Mouse (Mus musculus): ENCODE data around the gene Gabrr2. TPM values are rescaled to one million over a fixed set of nuclear protein-coding genes. Genes with fewer than 3 reads are reported as not detected.

The Gabrr2 gene
- total RNA-seq, 1 experiment from 2014 or later, result 0.81 TPM

- ATAC-seq (ENCODE audit: extremely low read depth, insufficient number of reproducible peaks, low FRiP score, poor library complexity, severe bottlenecking), result no peak
Observed at GRCm38 (mm10) chr4:33125409-33126084, 62.7 kb downstream of the Gabrr2 start.

- no peak for ATAC-seq (ENCODE audit: extremely low read depth, insufficient number of reproducible peaks, low FRiP score, poor library complexity, severe bottlenecking)
Observed at GRCm38 (mm10) chr4:33132221-33132620, 69.4 kb downstream of the Gabrr2 start, which contains the start of gene Gabrr1. Gene Gabrr1, plus strand, starts transcription at chr4:33132521.

Other genes starting within 250 kb of the Gabrr2 start
- gene Ankrd6, start 112.2 kb upstream of the Gabrr2 start, total RNA-seq (2017), result not detected in 2 replicates
- gene Rragd, start 80.0 kb upstream of the Gabrr2 start, total RNA-seq (2017), result 1.6 and 1.7 TPM in 2 replicates
- 48.2 and 55.1 TPM in 2 replicates for gene Ube2j1, start 31.6 kb upstream of the Gabrr2 start, total RNA-seq (2017)
- gene Gabrr1, start 69.5 kb downstream of the Gabrr2 start, total RNA-seq (2017), result not detected in 2 replicates
- not detected in 2 replicates for gene Pm20d2, start 126.7 kb downstream of the Gabrr2 start, total RNA-seq (2017)
- 0.12 TPM in 1 of 2 replicates, not detected in the other for gene Srsf12, start 146.0 kb downstream of the Gabrr2 start, total RNA-seq (2017)
- gene Pnrc1, start 227.2 kb downstream of the Gabrr2 start, total RNA-seq (2017), result 391 and 398 TPM in 2 replicates
- 36.3 and 43.6 TPM in 2 replicates for gene Rngtt, start 247.3 kb downstream of the Gabrr2 start, total RNA-seq (2017)

Measured in neutrophil, adult 5-6 weeks (primary cell).